Mouse (Mus musculus): ENCODE data around the gene Gm10974.

Gene Gm10974

GRCm38 (mm10) chr7:66364491-66364890, 1.2 kb upstream of the Gm10974 start:
- no peak for DNase-seq

- DNase-seq = no peak
Observed at GRCm38 (mm10) chr7:66365411-66365810, 294 bp upstream of the Gm10974 start.

GRCm38 (mm10) chr7:66369071-66369933, 3.6 kb downstream of the Gm10974 start:
- no peak for DNase-seq

GRCm38 (mm10) chr7:66369934-66370445, 4.3 kb downstream of the Gm10974 start:
- DNase-seq = no peak

- no peak for DNase-seq
Observed at GRCm38 (mm10) chr7:66370970-66371369, 5.3 kb downstream of the Gm10974 start.

GRCm38 (mm10) chr7:66373391-66373790, 7.7 kb downstream of the Gm10974 start:
- no peak for DNase-seq

GRCm38 (mm10) chr7:66375736-66376135, 10.0 kb downstream of the Gm10974 start:
- no peak for DNase-seq

- no peak for DNase-seq
Observed at GRCm38 (mm10) chr7:66376560-66376959, 10.9 kb downstream of the Gm10974 start.

- DNase-seq = no peak
Observed at GRCm38 (mm10) chr7:66384213-66384612, 18.5 kb downstream of the Gm10974 start.

- no peak for DNase-seq
Observed at GRCm38 (mm10) chr7:66384891-66385290, 19.2 kb downstream of the Gm10974 start.

GRCm38 (mm10) chr7:66385826-66386225, 20.1 kb downstream of the Gm10974 start:
- DNase-seq = no peak

GRCm38 (mm10) chr7:66386411-66386810, 20.7 kb downstream of the Gm10974 start:
- DNase-seq = no peak

GRCm38 (mm10) chr7:66387419-66387812, 21.7 kb downstream of the Gm10974 start:
- peak; percentile 40 for DNase-seq

GRCm38 (mm10) chr7:66387813-66388521, 22.3 kb downstream of the Gm10974 start, which contains the start of gene Lrrk1:
Gene Lrrk1 (minus strand): TSS chr7:66388350.
- DNase-seq = peak; percentile 61

- DNase-seq = peak; percentile 89
Observed at GRCm38 (mm10) chr7:66388621-66389532, 23.2 kb downstream of the Gm10974 start.

GRCm38 (mm10) chr7:66397288-66397687, 31.6 kb downstream of the Gm10974 start:
- DNase-seq = no peak

- DNase-seq = no peak
Observed at GRCm38 (mm10) chr7:66401605-66402004, 35.9 kb downstream of the Gm10974 start.

- no peak for DNase-seq
Observed at GRCm38 (mm10) chr7:66402876-66403275, 37.2 kb downstream of the Gm10974 start.

GRCm38 (mm10) chr7:66404141-66404540, 38.4 kb downstream of the Gm10974 start:
- no peak for DNase-seq

- no peak for DNase-seq
Observed at GRCm38 (mm10) chr7:66404802-66405201, 39.1 kb downstream of the Gm10974 start.

GRCm38 (mm10) chr7:66405541-66405940, 39.8 kb downstream of the Gm10974 start:
- peak; percentile 23 for DNase-seq

- no peak for DNase-seq
Observed at GRCm38 (mm10) chr7:66405951-66406721, 40.4 kb downstream of the Gm10974 start.
